Mouse (Mus musculus) MN1 (cell line): Measurements from ENCODE around the gene Trip12.

Experiments used
- DNase-seq: peaks from one replicate; pipeline ENCODE4 v3.0.0-alpha.2; 2016; ENCODE audit warnings: low spot score

The Trip12 gene

GRCm38 (mm10) chr1:84859597-84859996 is 19.3 kb upstream of the Trip12 start:
- DNase-seq: no peak

- no peak for DNase-seq
These were observed 15.4 kb upstream of the Trip12 start for GRCm38 (mm10) chr1:84855756-84856155.

GRCm38 (mm10) chr1:84854966-84855365 is 14.7 kb upstream of the Trip12 start:
- no peak for DNase-seq

GRCm38 (mm10) chr1:84853721-84854120 is 13.4 kb upstream of the Trip12 start:
- DNase-seq: no peak

- peak; percentile 22 for DNase-seq
These were observed 11.4 kb upstream of the Trip12 start for GRCm38 (mm10) chr1:84851512-84852235.

GRCm38 (mm10) chr1:84850471-84850870 is 10.2 kb upstream of the Trip12 start:
- no peak for DNase-seq

- no peak for DNase-seq
These were observed 9.5 kb upstream of the Trip12 start for GRCm38 (mm10) chr1:84849804-84850203.

- DNase-seq: no peak
These were observed 8.6 kb upstream of the Trip12 start for GRCm38 (mm10) chr1:84848801-84849455.

GRCm38 (mm10) chr1:84848335-84848734 is 8.0 kb upstream of the Trip12 start:
- no peak for DNase-seq

- DNase-seq: no peak
These were observed 7.4 kb upstream of the Trip12 start for GRCm38 (mm10) chr1:84847698-84848097.

- DNase-seq: no peak
These were observed 3.0 kb upstream of the Trip12 start for GRCm38 (mm10) chr1:84843366-84843765.

- no peak for DNase-seq
These were observed 745 bp upstream of the Trip12 start for GRCm38 (mm10) chr1:84841061-84841460.

GRCm38 (mm10) chr1:84839309-84840017 is 853 bp downstream of the Trip12 start, which contains the start of gene Fbxo36:
Gene Fbxo36, plus strand, starts transcription at chr1:84839841.
- DNase-seq: peak; percentile 98

GRCm38 (mm10) chr1:84838621-84839151 is 1.6 kb downstream of the Trip12 start:
- peak; percentile 59 for DNase-seq

- DNase-seq: peak; percentile 33
These were observed 2.2 kb downstream of the Trip12 start for GRCm38 (mm10) chr1:84838156-84838555.

- peak; percentile 9 for DNase-seq
These were observed 2.7 kb downstream of the Trip12 start for GRCm38 (mm10) chr1:84837523-84838145.

- no peak for DNase-seq
These were observed 15.2 kb downstream of the Trip12 start for GRCm38 (mm10) chr1:84825091-84825490.

GRCm38 (mm10) chr1:84817596-84817995 is 22.7 kb downstream of the Trip12 start:
- no peak for DNase-seq

- no peak for DNase-seq
These were observed 36.5 kb downstream of the Trip12 start for GRCm38 (mm10) chr1:84803788-84804187.

- DNase-seq: no peak
These were observed 41.1 kb downstream of the Trip12 start for GRCm38 (mm10) chr1:84799166-84799565.

- DNase-seq: no peak
These were observed 45.0 kb downstream of the Trip12 start for GRCm38 (mm10) chr1:84795335-84795734.

- peak; percentile 10 for DNase-seq
These were observed 48.9 kb downstream of the Trip12 start for GRCm38 (mm10) chr1:84791393-84791792.
